Mouse (Mus musculus) right cerebral cortex, postnatal 25 days (tissue): ENCODE results near the gene Gm17018.
"Not testable (repeated sequence)": the region's sequence is repeated elsewhere in the genome, so short reads cannot be mapped to it uniquely, and the experiment has no call there.

ENCODE experiments used
- DNase-seq: peaks from one replicate; pipeline ENCODE4 v3.0.0; 2022

The Gm17018 gene

DNA sequence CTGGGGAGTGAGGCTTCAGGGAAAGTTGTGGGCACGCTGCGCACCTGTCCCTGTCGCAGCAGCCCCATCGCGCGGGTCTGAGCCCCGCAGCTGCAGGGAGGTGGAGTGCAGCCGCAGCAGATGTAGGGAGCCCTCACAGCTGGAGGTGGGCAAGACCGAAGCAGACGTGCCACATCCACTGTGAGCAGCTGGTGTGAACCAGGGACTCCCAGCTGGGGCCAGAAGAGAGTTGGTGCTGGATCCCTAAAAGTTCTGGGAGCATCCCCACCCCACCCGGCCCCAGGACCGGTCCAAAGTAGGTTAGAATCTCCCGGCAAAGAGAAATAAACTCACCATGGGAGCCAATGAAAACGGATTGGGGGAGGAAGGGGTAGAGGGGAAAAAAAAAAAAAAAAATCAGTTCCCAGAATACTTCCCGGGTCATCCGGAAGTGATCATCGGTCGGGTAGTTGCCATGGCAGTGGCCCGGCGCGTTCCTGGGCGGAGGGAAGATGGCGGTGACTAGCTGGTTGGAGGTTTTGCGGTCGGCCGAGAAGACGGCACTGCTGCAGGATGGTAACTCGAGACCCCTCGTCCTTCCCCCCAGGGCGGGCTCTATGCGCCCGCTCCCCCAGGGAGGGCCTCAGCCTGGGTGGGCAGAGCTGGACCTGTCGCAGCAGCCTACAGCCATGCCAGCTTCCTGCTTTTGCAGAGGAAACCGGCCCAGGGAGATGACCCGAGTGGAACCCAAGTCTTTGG is at the start of gene Gm17018, which contains the start of gene Poll:
Gm17018 (plus strand) TSS at position 463 of the 738 bp plus-strand sequence.
Poll (minus strand) TSS at position 379 of the 738 bp plus-strand sequence.
- DNase-seq = peak; percentile 85

DNA sequence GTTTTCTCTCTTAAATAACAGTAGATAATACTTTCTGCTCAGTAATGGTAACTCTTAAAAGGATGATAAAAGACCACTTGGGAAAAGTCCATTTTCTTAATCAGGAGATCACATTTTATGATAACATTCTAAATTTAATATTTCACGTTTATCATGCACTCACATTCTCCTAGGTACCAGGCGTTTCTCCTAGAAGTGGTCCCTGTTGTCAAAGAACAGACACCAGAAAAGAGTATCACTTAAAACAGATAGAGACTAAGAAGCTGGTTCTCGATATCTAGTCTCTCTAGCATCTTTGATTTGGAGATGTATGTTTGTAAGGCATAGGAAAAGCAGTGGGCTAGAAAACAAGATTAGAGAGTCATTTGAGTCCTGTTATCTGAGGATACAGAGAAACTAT is 49.7 kb upstream of the Gm17018 start:
- DNase-seq = no peak

GRCm38 (mm10) chr19:45511406-45511805 is 49.0 kb upstream of the Gm17018 start:
- no peak for DNase-seq

DNA sequence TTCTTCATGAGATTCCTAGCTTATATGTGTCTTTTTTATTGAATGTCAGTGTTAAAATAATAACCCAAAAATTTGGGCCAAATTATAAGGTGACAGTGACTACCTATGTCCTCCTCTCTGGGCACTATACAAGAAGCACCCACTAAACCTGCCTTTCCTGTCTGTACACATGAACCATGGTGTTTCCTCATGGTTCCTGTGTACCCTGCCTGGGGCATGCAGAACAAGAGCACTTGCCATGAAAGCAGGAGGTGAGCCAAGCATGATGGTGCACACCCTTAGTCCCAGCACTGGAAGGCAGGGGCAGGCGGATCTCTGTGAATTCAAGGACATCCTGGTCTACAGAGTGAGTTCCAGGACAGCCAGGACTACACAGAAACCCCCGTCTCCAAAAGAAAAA is 45.1 kb upstream of the Gm17018 start:
- no peak for DNase-seq

DNA sequence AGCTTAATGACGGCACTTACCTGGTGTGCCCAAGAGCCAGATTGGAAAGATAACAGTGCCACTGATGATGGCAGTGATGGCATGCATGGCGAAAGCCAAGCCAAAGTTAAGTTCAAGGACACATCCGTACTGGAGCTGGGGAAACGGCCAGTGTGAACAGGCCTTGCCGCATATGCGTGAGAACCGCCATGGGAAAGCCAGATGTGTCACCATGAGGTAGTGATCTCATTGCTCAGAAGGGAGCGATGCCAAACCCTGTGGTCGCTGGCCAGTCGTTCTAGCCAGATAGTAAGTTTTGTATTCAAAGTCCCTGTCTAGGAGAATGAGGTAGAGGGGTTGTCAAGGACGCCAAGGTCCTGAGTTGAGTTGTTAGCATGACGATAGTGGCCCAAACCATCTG is 44.2 kb upstream of the Gm17018 start:
- DNase-seq = no peak

DNA sequence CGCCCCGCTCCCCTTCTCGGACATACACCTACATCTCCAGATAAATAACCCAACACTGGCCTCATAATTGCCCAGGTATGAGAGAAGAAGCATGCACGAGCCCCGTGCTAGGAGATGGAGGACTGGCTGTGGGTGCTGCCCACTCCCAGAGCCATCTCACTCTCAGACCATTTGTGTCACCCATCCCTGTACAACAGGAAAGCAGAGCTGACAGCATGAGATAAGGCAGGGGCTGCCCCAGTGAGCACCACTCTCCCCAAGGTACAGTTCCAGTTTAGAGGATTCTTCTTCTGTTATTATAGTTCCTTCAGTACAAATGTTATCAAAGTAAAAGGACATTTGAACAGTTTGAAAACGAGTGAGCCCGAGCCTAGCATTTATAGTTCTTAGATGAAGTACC is 33.0 kb upstream of the Gm17018 start:
- DNase-seq = no peak

- DNase-seq = no peak
Observed at GRCm38 (mm10) chr19:45527931-45528534, 32.4 kb upstream of the Gm17018 start.

DNA sequence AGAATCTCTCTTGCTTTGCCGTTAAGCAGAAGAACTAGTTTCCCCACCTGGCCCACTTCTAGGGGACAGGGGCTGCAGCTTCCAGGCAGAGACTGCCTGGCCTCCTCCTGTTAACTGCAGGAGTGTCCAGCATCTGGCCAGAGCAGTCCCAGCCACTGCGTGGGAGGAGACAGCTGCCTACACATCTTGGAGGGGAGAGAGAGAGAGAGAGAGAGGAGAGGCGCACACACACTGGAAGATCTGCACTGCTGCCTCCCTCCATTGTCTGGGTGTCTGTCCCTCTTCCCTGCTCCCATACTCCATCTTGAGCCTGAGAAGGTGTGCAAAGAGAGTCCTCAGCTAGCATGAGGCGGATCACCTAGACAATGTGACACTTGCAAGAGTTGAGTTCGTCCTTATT is 31.1 kb upstream of the Gm17018 start:
- DNase-seq = no peak

DNA sequence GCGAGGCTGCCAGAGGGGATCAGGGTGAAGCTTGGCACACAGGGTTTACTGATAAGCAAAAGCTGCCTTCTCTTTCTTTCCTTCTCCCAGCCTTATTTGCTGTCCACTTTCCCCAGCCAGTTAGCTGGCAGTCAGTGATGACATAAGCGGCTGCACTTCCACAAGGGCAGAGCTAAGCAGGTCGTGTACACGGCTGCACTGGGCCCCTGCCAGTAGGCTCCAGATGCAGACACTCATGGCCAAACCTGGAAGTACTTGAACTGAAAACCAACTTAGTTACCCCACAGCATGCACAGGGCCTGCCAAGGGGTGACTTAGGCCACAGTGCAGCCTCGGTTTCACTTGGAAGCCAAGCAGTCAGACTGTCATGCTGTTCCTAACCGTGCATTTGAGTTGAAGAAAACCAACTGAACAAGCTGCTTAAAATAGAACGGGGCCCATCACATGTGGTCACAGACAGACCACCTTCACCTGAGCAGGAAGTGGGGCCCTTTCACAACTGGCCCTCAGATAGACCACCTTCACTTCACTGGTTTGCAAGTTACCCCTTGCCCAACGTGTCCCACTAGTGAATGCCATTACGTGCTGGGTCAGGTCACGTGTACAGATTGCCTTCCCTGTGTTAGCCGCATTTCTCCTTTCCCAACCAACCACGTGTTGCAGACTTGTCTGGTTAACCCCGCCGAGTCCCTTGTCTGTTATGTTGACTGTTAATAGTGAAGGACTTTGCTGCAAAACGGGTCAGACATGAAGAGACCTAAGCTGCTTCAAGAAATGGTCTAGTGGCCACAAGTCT is 30.0 kb upstream of the Gm17018 start:
- no peak for DNase-seq

DNA sequence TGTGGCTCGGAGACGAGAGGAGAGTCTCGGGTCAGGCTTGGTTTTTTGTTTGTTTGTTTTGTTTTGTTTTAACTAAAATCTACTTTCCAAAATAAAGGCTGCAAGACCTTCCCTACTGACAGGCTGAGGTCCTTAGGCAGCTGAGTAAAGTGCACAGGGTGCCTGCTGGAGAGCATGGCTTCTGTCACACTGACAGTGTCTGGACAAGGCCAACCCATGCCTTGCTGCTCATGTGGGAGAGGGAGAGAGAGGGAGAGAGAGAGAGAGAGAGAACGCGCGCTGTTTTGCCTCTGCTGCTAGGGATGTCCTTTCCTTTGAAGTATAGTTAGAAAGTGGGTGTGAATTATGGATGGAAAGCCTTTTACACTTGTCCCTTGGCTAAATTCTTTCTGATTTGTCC is 28.9 kb upstream of the Gm17018 start:
- no peak for DNase-seq

GRCm38 (mm10) chr19:45533617-45534016 is 26.8 kb upstream of the Gm17018 start:
- no peak for DNase-seq

DNA sequence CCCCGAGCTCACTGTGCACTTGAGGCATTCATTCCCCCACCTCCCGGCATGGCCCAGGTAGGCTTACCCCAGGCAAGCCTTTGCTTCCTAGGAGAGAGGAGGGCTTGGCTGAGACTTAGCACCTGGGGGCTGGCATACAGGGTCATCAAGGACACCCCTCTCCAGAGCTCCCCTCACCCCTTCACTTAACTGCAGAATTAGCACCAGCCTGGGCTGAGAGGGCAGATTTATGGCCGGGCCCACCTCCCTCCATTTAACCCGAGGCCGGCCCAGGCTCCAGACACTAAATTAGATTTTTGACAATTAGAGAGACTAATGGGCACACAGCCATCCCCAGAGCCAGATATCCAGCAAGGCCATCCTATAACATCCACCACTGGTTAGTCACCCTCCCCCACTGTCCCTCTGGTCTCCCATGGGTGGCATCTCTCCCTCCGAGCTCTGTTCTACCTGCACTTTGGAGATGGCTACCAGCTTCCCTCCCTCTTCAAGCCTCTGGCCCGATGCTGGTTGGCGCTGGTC is 25.1 kb upstream of the Gm17018 start:
- DNase-seq = no peak

DNA sequence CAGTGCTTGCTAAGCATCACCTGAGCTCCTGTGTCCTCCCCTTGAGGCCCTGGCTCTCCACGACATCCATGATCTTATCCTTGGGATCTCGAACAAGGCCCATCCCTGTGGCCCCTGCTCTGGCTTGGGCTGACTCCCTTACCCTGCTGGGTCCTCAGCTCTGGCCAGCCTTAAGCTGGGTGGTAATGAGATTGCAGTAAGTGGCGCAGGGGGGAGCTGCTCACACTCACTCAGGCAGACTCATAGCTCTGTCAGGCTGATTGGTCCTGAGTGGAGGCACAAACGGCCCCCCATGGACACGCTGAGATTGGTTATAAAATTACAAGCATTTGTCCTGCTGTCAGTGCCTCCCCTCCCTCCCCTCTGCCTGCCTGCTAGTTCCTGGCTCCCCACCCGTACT is 24.5 kb upstream of the Gm17018 start:
- no peak for DNase-seq

- DNase-seq = no peak
Observed at GRCm38 (mm10) chr19:45537505-45537904, 22.9 kb upstream of the Gm17018 start.

GRCm38 (mm10) chr19:45540657-45541408 is 19.6 kb upstream of the Gm17018 start:
- no peak for DNase-seq

- peak; percentile 63 for DNase-seq
Observed at GRCm38 (mm10) chr19:45541409-45542041, 18.9 kb upstream of the Gm17018 start.

DNA sequence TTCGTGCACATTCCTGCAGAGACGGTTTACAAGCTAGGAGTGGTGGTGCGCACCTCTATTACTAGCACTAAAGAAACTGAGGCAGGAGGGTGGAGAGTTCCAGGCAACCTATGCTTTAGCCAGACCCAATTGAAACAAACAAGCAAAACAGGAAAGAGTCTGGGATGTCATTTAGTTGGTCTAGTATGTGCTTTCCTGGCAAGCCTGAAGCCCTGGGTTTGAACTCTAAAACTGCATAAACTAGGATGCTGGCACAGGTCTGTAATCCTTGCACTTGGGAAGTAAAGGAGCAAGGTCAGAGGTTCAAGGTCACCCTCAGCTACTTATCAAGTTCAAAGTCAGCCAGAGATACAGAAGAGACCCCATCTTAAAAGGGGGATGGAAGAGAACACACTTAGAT is 18.4 kb upstream of the Gm17018 start:
- DNase-seq = no peak

DNA sequence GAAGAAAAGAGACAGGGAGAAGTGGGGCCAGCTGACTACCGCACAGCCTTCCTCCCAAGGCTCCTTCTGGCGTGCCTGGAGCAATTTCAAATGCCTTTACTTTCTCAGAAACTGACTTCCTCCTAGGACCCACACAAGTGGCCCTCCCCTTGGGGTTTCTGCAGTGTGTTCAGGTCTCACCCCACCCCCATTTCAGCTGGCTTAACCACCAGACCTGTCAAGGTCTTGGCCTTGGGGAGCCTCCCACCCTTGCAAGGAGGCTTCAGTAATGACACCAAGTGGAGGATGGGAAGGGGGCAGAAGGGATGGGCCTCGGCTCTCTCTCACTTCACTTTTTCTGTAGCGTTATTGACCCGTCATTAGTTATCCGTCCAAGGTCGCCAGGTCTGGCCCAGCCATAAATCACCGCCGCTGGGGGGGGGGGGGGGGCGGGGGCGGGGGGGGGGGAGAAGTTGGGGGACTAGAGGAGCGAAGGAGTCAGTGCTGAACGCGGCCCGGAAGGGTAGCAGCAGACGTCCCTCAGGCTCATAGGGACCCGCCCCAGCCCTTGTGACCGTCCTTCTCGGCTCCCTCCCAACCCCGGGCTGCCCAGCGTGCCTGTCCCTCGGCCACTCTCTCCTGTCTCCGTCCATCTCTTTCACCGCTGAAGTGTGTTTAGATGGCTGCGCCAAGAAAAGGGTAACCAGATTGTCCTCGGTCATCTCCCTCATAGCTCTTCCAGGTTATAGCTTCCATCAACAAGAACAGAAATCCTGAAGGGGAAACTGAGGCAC is 16.1 kb upstream of the Gm17018 start:
- DNase-seq = no peak

- DNase-seq = peak; percentile 78
Observed at GRCm38 (mm10) chr19:45544925-45545321, 15.5 kb upstream of the Gm17018 start.

GRCm38 (mm10) chr19:45548196-45548595 is 12.2 kb upstream of the Gm17018 start:
- DNase-seq = not testable (repeated sequence)

DNA sequence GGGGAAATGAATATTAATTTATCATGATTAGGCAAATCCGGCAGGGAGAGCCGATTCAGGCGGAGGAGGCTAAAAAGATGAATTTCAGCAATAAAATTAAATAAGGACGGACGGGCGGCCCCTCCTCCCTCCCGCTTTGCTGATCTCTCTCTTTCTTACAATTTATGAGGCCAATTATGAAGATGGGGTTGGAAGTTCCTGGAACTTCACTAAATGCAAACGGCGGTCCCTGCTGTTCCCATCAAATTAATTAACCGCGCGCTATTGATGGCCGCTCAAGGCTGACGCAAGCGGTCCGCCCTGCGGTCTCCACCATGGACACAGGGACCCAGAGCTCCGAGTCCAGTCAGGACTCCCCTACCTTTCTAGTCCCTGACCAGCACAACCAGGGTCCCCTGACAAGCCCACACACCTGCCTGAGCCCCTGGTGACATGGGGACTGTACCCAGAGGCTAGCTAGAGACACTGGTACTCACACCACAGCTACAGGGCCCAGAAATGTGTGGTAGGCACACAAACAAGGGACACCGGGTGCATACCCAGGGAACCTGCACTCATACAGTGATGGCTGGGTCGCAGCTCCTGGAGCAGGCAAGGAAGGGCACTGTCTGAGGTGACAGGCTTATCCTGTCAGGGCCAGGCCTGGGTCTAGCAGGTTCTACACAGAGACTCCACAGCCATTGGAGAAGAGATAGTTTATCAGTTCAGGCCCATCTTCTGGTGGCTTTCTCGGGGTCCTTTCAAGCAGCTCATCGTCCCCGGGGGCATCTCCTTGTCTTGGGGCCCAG is 11.1 kb upstream of the Gm17018 start:
- no peak for DNase-seq
